Mouse (Mus musculus): Measurements from ENCODE around the gene E030018B13Rik.

GRCm38 (mm10) chr7:63924747-63925412, 8.2 kb downstream of the E030018B13Rik start:
- TF ChIP-seq TAL1 (IDR thresholded peaks at IDR 0.05; ENCODE audit: low read length) (no peak), GATA1 (IDR thresholded peaks at IDR 0.05; ENCODE audit: low read length) (no peak)

Data from erythroblast, embryonic 14.5 days (primary cell).